Mouse (Mus musculus) liver, embryonic 11.5 days (tissue): Measurements from ENCODE around the gene Pde2a. TPM values are rescaled to one million over a fixed set of nuclear protein-coding genes. Genes with fewer than 3 reads are reported as not detected.

ENCODE experiments used
- ATAC-seq: fragments of 200-750 bp; cut with Nextera tagmentation; replicated peaks from 2 replicates; pipeline ENCODE4 v1.8.0; 2017; ENCODE audit warnings: moderate number of reproducible peaks, mild to moderate bottlenecking, moderate TSS enrichment, moderate library complexity; ENCODE audit not compliant: low FRiP score
- DNase-seq: peaks from one replicate; pipeline ENCODE4 v3.0.0-alpha.2; 2017; ENCODE audit warnings: low spot score
- H3K27ac ChIP-seq: fragments of 300-500 bp; sonication (generic); 2 replicates; pipeline ENCODE4 v1.5.1; 2014; ENCODE audit warnings: mild to moderate bottlenecking, low read depth, low read length, control low read depth
- H3K27me3 ChIP-seq: fragments of 300-500 bp; sonication (generic); replicated peaks from 2 replicates; pipeline ENCODE4 v1.6.1; 2014; ENCODE audit warnings: low read length, mixed read lengths; ENCODE audit not compliant: control insufficient read depth, insufficient read depth
- H3K36me3 ChIP-seq: fragments of 300-500 bp; sonication (generic); 2 replicates; pipeline ENCODE4 v1.6.1; 2014; ENCODE audit warnings: mild to moderate bottlenecking, low read length, moderate library complexity, mixed read lengths; ENCODE audit not compliant: control insufficient read depth, insufficient read depth
- H3K4me1 ChIP-seq: fragments of 300-500 bp; sonication (generic); replicated peaks from 2 replicates; pipeline ENCODE4 v1.6.1; 2014; ENCODE audit warnings: low read length, mixed read lengths; ENCODE audit not compliant: control insufficient read depth, insufficient read depth
- H3K4me2 ChIP-seq: fragments of 300-500 bp; sonication (generic); 2 replicates; pipeline ENCODE4 v1.6.1; 2014; ENCODE audit warnings: mild to moderate bottlenecking, control low read depth, moderate library complexity
- H3K4me3 ChIP-seq: fragments of 300-500 bp; sonication (generic); 2 replicates; pipeline ENCODE4 v1.5.1; 2014; ENCODE audit warnings: low read depth, low read length, control low read depth
- H3K9ac ChIP-seq: fragments of 300-500 bp; sonication (generic); 2 replicates; pipeline ENCODE4 v1.6.1; 2014; ENCODE audit warnings: low read depth, low read length, control low read depth
- H3K9me3 ChIP-seq: fragments of 300-500 bp; sonication (generic); 2 replicates; pipeline ENCODE4 v1.6.1; 2016; ENCODE audit warnings: low read length, inconsistent platforms, mixed read lengths; ENCODE audit not compliant: control insufficient read depth
- WGBS: fragments of 180-500 bp; shearing (Covaris S2); extraction: QIAGEN DNeasy Blood & Tissue Kit; methylation state at CpG from one replicate; pipeline ENCODE4 v1.1.7; 2014; 5-methylcytosine and 5-hydroxymethylcytosine counted together
- polyA plus RNA-seq: library from polyadenylated mRNA; unstranded; fragments of >200 nt; fragmentation: Nextera tagmentation; extraction: Ambion mirVana; gene quantifications from 2 replicates; pipeline ENCODE4 v1.2.1, GENCODE M21; 2014

Pde2a gene
- polyA plus RNA-seq, 1 experiment from 2014 or later, result 14.4 TPM

DNA sequence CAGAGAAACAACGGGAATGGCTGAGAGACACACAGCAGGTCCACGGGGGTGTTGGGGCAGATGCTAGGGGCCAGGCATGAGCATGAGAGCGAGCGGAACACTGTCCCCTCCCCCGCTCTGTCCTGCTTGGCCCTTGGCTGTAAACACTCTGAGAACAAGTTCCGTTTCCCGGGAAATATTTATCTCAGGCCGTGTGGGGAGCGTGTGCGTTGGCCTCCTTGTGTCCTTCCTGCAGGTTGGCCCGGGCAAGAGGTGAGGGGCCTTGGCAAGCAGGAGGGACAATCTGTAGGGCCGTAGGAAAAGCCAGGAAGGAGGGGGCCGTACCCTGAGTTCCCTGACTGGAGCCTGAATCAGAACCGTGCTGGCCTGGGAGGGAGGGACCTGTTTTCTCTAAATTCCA lies 43.9 kb downstream of the Pde2a start:
- Histone ChIP-seq H3K4me3 (no peak overlapping the region), H3K9me3 (no peaks in the 10 kb centered on the region), H3K27ac (no peak overlapping the region), H3K9ac (no peak overlapping the region), H3K27me3 (no peaks in the 10 kb centered on the region), H3K4me1 (peaks cover 5% of the 10 kb centered on the region; the same call in 1 of the 2 replicates), H3K36me3 (no peaks in the 10 kb centered on the region), H3K4me2 (no peak overlapping the region)
- ATAC-seq, result peak; percentile 51
- WGBS, result 23% methylated on average over 14 of the region's 14 CpGs
- DNase-seq, result no peak

DNA sequence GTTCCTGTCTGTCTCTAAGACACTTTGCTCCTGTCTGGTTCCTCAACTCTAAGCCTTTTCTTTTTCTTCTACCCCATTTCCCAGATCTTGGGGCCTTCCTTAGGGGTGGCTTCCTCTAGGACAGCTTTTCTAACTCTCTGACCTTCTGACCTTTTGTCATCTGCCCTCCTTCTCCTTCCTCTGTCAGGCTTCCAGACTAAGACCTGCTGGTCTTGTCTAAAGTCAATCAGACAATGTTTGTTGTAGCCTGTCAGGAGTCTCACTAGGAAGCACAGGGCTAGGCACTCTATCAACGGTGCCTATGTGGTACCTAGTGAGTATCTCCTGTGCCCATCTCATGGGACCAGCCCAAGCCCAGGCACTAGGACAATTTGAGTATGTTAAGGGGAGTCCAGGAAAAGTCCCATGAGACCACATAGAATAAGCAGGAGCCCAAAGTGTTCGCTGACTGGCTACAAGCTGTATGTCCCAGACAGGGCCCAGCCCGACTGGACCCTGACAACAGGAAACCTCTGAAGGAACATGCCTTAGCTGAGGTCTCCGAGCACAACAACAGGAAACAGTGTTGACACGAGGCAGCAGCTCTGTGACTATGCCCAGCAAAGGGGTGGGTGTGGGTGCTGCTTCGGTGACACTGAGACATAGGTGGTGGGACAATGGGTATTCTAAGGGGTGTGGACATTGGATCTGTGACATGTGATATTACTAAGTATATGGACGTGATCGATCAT lies 44.5 kb downstream of the Pde2a start:
- peaks cover 5% of the 10 kb centered on the region; the same call in 1 of the 2 replicates for H3K4me1 ChIP-seq
- no peak overlapping the region for H3K4me2 ChIP-seq
- no peaks in the 10 kb centered on the region for H3K27me3 ChIP-seq
- no peak for ATAC-seq
- H3K9ac ChIP-seq, result no peak overlapping the region
- H3K9me3 ChIP-seq, result no peaks in the 10 kb centered on the region
- no peaks in the 10 kb centered on the region for H3K36me3 ChIP-seq
- H3K4me3 ChIP-seq, result no peak overlapping the region
- WGBS, result 57% methylated on average over 8 of the region's 8 CpGs
- DNase-seq, result no peak
- no peak overlapping the region; the same call in 1 of the 2 replicates for H3K27ac ChIP-seq

DNA sequence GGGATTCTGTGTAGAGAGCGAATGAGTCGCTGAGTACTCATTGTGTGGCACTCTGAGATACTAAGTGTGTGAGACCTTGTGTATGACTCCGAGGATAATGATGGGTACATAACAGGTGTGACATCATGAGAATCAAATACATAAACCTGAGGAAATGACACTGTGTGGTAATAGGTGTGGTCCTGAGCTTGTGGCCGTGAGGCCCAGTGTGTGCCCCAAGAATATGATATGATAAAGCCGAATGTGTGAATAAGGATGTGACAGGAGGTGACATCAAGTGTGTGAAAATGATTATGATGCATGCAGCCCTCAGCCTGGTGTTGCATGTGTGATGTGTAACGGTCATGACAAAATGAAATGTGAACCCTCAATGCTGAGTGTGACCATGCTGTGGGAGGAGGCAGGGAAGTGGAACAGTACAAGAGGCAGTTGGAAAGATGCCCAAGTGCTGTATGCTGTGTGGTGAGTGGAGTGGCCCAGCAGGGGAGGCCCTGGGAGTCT lies 45.1 kb downstream of the Pde2a start:
- H3K36me3 ChIP-seq, result no peaks in the 10 kb centered on the region
- peaks cover 5% of the 10 kb centered on the region; the same call in 1 of the 2 replicates for H3K4me1 ChIP-seq
- H3K9ac ChIP-seq, result no peak overlapping the region
- WGBS, result 78% methylated on average over 6 of the region's 6 CpGs
- H3K27ac ChIP-seq, result no peak overlapping the region
- ATAC-seq (no peak), DNase-seq (no peak)
- no peak overlapping the region for H3K4me3 ChIP-seq
- H3K9me3 ChIP-seq, result no peaks in the 10 kb centered on the region
- H3K27me3 ChIP-seq, result no peaks in the 10 kb centered on the region
- H3K4me2 ChIP-seq, result no peak overlapping the region

DNA sequence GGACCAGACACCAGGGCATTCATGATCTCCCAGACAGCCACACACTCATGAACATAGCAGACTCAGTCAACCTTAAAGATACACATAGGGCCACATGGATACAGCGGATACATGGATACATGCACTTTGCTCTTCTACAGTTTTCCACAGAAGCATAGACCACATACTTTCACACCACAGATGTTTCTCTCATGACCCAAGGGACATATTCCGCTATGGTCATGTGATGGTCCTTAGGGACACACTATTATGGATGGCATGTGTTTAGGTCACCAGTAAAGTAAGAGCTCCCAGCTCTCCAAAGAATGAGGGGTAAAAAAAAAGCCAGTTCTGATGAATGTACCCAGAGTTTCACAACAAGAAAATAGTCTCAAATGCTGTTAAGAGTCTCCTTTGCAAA lies 49.9 kb downstream of the Pde2a start:
- WGBS, result 83% methylated on average over 2 of the region's 2 CpGs

DNA sequence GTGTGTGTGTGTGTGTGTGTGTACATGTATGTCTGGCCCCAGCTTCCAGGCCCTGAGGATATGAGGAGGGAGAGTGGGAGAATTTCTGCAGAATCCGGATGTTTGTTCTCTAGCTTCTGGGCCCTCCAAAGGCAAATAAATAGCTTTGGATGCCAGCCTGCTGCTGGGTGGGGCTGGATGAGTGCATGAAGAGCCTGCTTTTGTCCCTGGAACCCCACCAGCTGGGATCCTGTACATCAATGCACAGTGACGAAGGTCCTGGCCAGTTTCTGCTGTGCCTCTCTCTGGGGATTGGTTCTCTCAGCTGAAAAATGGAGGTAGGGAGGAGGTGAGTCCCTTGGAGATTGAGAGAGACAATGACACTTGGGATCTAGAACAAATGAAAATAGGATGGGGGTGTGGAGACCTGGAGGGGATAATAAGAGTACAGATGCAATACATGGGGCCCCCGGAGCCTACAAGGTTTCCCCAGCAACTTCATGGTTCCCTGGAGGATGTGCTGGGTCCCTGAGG lies 50.5 kb downstream of the Pde2a start:
- ATAC-seq (no peak), DNase-seq (no peak)
- H3K9ac ChIP-seq, result no peak overlapping the region
- H3K27me3 ChIP-seq, result no peaks in the 10 kb centered on the region
- H3K4me1 ChIP-seq, result no peaks in the 10 kb centered on the region
- 71% methylated on average over 3 of the region's 3 CpGs for WGBS
- no peak overlapping the region for H3K27ac ChIP-seq
- H3K36me3 ChIP-seq, result no peaks in the 10 kb centered on the region
- H3K9me3 ChIP-seq, result no peaks in the 10 kb centered on the region
- H3K4me3 ChIP-seq, result no peak overlapping the region
- no peak overlapping the region for H3K4me2 ChIP-seq

More for the DNA sequence above, 49.9 kb downstream of the Pde2a start:
- ATAC-seq (no peak), DNase-seq (no peak)
- no peaks in the 10 kb centered on the region for H3K36me3 ChIP-seq
- H3K27ac ChIP-seq, result no peak overlapping the region
- H3K4me1 ChIP-seq, result no peaks in the 10 kb centered on the region
- H3K27me3 ChIP-seq, result no peaks in the 10 kb centered on the region
- H3K4me3 ChIP-seq, result no peak overlapping the region
- no peak overlapping the region for H3K9ac ChIP-seq
- no peaks in the 10 kb centered on the region for H3K9me3 ChIP-seq
- no peak overlapping the region for H3K4me2 ChIP-seq

DNA sequence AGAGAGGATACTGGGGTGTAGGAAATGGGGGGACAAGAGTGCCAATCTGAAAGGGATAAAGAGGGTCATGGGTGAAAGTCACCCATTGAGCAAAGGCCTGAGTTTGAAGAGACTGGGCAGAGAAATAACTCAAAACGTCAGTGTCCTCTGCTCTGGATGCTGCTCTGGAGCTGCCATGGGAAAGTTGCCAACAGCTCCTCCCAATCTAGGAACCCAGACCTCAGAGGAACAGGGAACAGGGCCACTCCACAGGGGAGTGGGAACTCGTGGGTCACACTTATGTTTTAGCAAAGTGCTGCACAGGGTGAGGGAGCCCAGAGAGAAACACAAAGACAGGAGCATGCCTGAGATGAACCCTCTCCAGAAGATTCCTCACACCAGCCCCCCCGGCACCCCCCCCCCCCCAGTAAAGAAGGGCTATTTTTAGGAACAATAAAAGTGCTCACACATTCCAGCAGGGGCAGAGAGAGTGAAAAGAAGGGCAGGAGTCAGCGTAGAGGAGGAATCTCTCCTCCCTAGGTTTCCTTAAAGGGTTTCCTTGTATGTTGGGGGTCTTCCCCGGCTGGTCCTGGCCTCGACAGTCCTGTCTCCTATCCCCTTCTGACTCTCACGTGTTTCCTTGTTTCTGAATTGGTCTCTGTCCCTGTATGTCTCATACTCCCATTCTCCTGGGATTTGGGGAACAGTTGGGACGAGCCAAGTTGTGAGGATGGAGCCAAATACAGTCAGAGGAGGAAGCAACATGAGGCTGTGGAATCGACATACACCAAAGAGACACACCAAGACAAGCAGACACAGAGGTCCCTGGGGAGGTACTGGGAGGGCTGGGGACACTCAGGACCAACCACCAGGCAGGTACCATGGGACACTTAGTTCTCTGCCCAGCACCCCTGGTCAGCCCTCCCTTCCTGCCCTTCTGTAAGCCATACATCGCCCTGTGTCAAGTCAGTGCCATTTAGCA lies 51.4 kb downstream of the Pde2a start:
- H3K27me3 ChIP-seq, result no peaks in the 10 kb centered on the region
- 60% methylated on average over 10 of the region's 10 CpGs for WGBS
- no peak overlapping the region for H3K4me2 ChIP-seq
- H3K9ac ChIP-seq, result no peak overlapping the region
- no peaks in the 10 kb centered on the region for H3K36me3 ChIP-seq
- DNase-seq (no peak), ATAC-seq (no peak)
- no peak overlapping the region for H3K27ac ChIP-seq
- no peak overlapping the region for H3K4me3 ChIP-seq
- no peaks in the 10 kb centered on the region for H3K9me3 ChIP-seq
- no peaks in the 10 kb centered on the region for H3K4me1 ChIP-seq

DNA sequence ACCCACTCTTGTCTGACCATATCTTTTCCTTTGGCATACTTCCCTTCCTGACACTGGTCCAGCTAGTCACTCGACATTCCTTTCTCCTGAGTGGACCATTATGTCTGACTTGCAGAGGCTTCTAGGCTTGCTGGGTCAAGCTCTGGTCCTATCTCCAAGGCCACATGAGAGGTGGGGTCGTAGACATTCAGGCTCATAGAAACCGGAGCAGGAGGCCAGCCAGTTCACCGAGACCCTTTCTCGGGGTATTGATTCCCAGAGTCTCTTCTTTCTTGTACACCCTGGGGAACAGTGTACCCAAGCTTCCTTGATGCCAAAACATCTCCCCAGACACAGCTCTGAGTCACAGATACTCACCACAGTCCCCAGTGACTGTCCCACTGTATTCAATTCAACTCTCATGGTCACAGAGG lies 52.9 kb downstream of the Pde2a start:
- DNase-seq (no peak), ATAC-seq (no peak)
- no peaks in the 10 kb centered on the region for H3K9me3 ChIP-seq
- H3K36me3 ChIP-seq, result no peaks in the 10 kb centered on the region
- H3K27ac ChIP-seq, result no peak overlapping the region
- no peak overlapping the region for H3K9ac ChIP-seq
- H3K4me2 ChIP-seq, result no peak overlapping the region
- no peak overlapping the region for H3K4me3 ChIP-seq
- H3K4me1 ChIP-seq, result no peaks in the 10 kb centered on the region
- H3K27me3 ChIP-seq, result no peaks in the 10 kb centered on the region
- 78% methylated on average over 5 of the region's 5 CpGs for WGBS

DNA sequence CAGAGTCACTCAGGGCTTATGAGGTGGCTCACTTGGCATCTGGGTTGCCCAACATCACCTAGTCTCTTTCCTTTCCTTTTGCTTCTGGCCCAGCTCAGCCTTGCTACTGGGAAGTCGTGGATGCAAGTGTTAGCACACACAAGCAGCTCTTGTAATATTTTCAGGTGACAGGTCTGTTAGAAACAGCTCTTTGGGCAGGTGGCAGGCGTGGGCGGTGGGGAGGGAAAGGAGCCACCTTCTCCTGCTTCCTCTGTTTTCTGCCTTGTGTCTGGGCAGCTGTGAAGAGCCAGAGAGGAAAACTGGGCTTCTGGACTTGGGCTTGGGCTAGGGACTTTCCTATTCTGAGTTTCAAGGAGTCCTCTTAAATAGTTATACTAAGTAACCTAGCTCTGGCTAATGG lies 54.5 kb downstream of the Pde2a start:
- H3K9me3 ChIP-seq, result no peaks in the 10 kb centered on the region
- ATAC-seq, result no peak
- no peak for DNase-seq
- H3K27me3 ChIP-seq, result no peaks in the 10 kb centered on the region
- 73% methylated on average over 3 of the region's 3 CpGs for WGBS
- no peaks in the 10 kb centered on the region for H3K4me1 ChIP-seq
- no peak overlapping the region for H3K9ac ChIP-seq
- H3K36me3 ChIP-seq, result no peaks in the 10 kb centered on the region
- H3K4me2 ChIP-seq, result no peak overlapping the region
- no peak overlapping the region for H3K27ac ChIP-seq
- H3K4me3 ChIP-seq, result no peak overlapping the region
